Mouse (Mus musculus) E14TG2a.4 (cell line): Measurements from ENCODE around the gene Pcyt1a.

Experiments used
- CTCF ChIP-seq: conservative IDR thresholded peaks from 2 replicates; pipeline ENCODE4 v1.5.1; 2014; ENCODE audit warnings: low read length
- NANOG ChIP-seq: IDR thresholded peaks from 2 replicates; pipeline ENCODE4 v1.6.1; 2014; ENCODE audit warnings: borderline replicate concordance, low read length, mixed read lengths
- POU5F1 ChIP-seq: IDR thresholded peaks from 2 replicates; pipeline ENCODE4 v1.6.1; 2014; ENCODE audit warnings: low read length, borderline replicate concordance

- TF ChIP-seq CTCF (no peak), POU5F1 (no peak), NANOG (no peak)
Observed at GRCm38 (mm10) chr16:32501459-32501858, 70.7 kb downstream of the Pcyt1a start.
